ENCODE assay signal across 20 mouse cellular contexts in the genomic region with DNA sequence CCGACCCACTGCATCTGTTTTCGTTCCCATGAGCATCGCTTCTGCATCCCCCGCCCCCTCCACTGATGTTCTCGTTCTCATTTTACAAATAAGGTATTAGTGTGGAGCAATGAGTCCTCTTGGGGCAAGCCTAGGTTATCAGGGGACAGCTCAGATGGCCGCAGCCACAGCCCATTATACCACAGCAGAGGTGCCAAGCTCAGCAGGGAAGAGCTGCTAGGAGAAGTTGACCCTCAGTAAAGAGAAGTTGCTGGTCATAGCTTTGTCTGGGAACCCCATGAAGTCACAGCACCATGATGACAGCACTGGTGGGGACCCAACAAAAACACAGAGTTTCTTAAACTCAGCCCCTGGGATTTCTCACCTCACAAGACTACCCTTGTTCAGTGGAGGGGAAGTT. TPM values are rescaled to one million over a fixed set of nuclear protein-coding genes. Genes with fewer than 3 reads are reported as not detected.
A peak's percentile ranks its signal among the peaks of the same experiment; 100 is the strongest.
DNase-seq lines count a peak whose midpoint lies in the region; ATAC-seq and TF ChIP-seq lines count a peak whose summit lies in the region.
"Had no signal": no experiment of that assay in that cellular context is flagged by ENCODE, and none has a peak within 500 bp of the region (broad histone marks: within the 10 kb centered on the region; RNA-seq: fewer than 3 reads in every experiment).

No protein-coding gene starts in this region.

- no peaks in the 10 kb centered on the region for H3K79me2 ChIP-seq in heart, adult 2 months (replicated peaks; ENCODE audit: control insufficient read depth, insufficient read depth, low read length)
- H3K79me2 ChIP-seq in liver, adult 2 months (ENCODE audit: control insufficient read depth, insufficient read depth, low read length), result no peaks in the 10 kb centered on the region

- intact Hi-C loops in heart, adult 2 months (cut with DNase I), result loop anchor here (2.0 to 10.0 kb wide), 2 partner anchors 17 to 183 kb away; no protein-coding TSS in a partner anchor

- H3K36me3 ChIP-seq in heart, adult 2 months (ENCODE audit: control insufficient read depth, insufficient read depth, low read length), result peaks cover 23% of the 10 kb centered on the region
- peaks cover 79% of the 10 kb centered on the region for H3K36me3 ChIP-seq in heart, embryonic 13.5 days
- no peaks in the 10 kb centered on the region for H3K36me3 ChIP-seq in liver, adult 2 months (ENCODE audit: control insufficient read depth, insufficient read depth, low read length)
- no peaks in the 10 kb centered on the region; the same call in 1 of the 2 replicates for H3K36me3 ChIP-seq in liver, embryonic 11.5 days (ENCODE audit: control insufficient read depth, insufficient read depth, low read length)
- H3K36me3 ChIP-seq: forebrain, embryonic 15.5 days; hindbrain, embryonic 15.5 days had no signal

- TF ChIP-seq CTCF in heart, adult 2 months (IDR thresholded peaks at IDR 0.05), result no peak
- no peak for TF ChIP-seq CTCF in liver, adult 2 months (IDR thresholded peaks at IDR 0.05; ENCODE audit: low read depth, low read length)

- peaks cover 20% of the 10 kb centered on the region for H3K4me1 ChIP-seq in heart, adult 2 months (ENCODE audit: control insufficient read depth, insufficient read depth, low read length)
- H3K4me1 ChIP-seq in heart, embryonic 13.5 days, result peaks cover 54% of the 10 kb centered on the region
- peaks cover 2% of the 10 kb centered on the region; the same call in 1 of the 2 replicates for H3K4me1 ChIP-seq in liver, adult 2 months (ENCODE audit: control insufficient read depth, insufficient read depth, low read length)
- H3K4me1 ChIP-seq in liver, embryonic 11.5 days (replicated peaks; ENCODE audit: control insufficient read depth, insufficient read depth, low read length), result no peaks in the 10 kb centered on the region

- no peak overlapping the region for H3K9ac ChIP-seq in heart, adult 2 months (ENCODE audit: low read depth, low read length)
- peak overlapping the region; percentile 74; the same call in 1 of the 2 replicates for H3K9ac ChIP-seq in heart, embryonic 13.5 days
- H3K9ac ChIP-seq in liver, adult 2 months (ENCODE audit: low read depth, low read length), result no peak overlapping the region
- H3K9ac ChIP-seq in liver, embryonic 11.5 days (ENCODE audit: low read depth, low read length), result no peak overlapping the region
- H3K9ac ChIP-seq: forebrain, embryonic 15.5 days; hindbrain, embryonic 15.5 days had no signal

- no peak for DNase-seq in heart, adult 2 months
- no peak for DNase-seq in heart, postnatal 4 days
- DNase-seq in heart, adult 18-20 months, result no peak
- peak; percentile 33 for DNase-seq in liver, adult 2 months (ENCODE audit: extremely low read depth, low read depth, low spot score)
- no peak for DNase-seq in liver, embryonic 11.5 days (ENCODE audit: low spot score)
- DNase-seq: adrenal gland, adult 8-10 months; adrenal gland, postnatal 36 days; B cell, adult 2 months; cerebellum, adult 2 months; cerebellum, postnatal 10 days; gastrocnemius, postnatal 10 days; kidney, adult 2 months had no signal

- H3K9me3 ChIP-seq in heart, embryonic 13.5 days, result no peaks in the 10 kb centered on the region
- no peaks in the 10 kb centered on the region for H3K9me3 ChIP-seq in liver, embryonic 11.5 days (ENCODE audit: control insufficient read depth, low read length)
- H3K9me3 ChIP-seq: embryonic facial prominence, embryonic 10.5 days; forebrain, embryonic 15.5 days; G1E; hindbrain, embryonic 15.5 days had no signal

- H3K27ac ChIP-seq in heart, adult 2 months, result peak overlapping the region; percentile 82
- H3K27ac ChIP-seq in heart, embryonic 13.5 days (replicated peaks), result peak overlapping the region; percentile 97; the same call in 1 of the 2 replicates
- no peak overlapping the region for H3K27ac ChIP-seq in liver, adult 2 months (replicated peaks; ENCODE audit: insufficient read depth, low read depth, low read length)
- H3K27ac ChIP-seq in liver, embryonic 11.5 days (ENCODE audit: low read depth, low read length), result no peak overlapping the region
- H3K27ac ChIP-seq: embryonic facial prominence, embryonic 10.5 days; forebrain, embryonic 15.5 days; hindbrain, embryonic 15.5 days had no signal

- WGBS in heart, adult 2 months, result 65% methylated on average over 6 of the region's 6 CpGs
- 71% methylated on average over 6 of the region's 6 CpGs for WGBS in heart, embryonic 13.5 days
- WGBS in liver, adult 2 months, result 79% methylated on average over 6 of the region's 6 CpGs
- 83% methylated on average over 6 of the region's 6 CpGs for WGBS in liver, embryonic 11.5 days

- H3K4me2 ChIP-seq in heart, embryonic 13.5 days, result no peak overlapping the region
- H3K4me2 ChIP-seq in liver, embryonic 11.5 days, result no peak overlapping the region
- H3K4me2 ChIP-seq: forebrain, embryonic 15.5 days; hindbrain, embryonic 15.5 days had no signal

- no peak for TF ChIP-seq EP300 in heart, adult 2 months (IDR thresholded peaks at IDR 0.05; ENCODE audit: insufficient read depth, low read depth, low read length)

- no peaks in the 10 kb centered on the region for H3K27me3 ChIP-seq in heart, adult 2 months (ENCODE audit: control insufficient read depth, insufficient read depth, low read length)
- H3K27me3 ChIP-seq in heart, embryonic 13.5 days (replicated peaks), result no peaks in the 10 kb centered on the region
- H3K27me3 ChIP-seq in liver, adult 2 months (ENCODE audit: control insufficient read depth, insufficient read depth, low read length), result no peaks in the 10 kb centered on the region
- no peaks in the 10 kb centered on the region for H3K27me3 ChIP-seq in liver, embryonic 11.5 days (replicated peaks; ENCODE audit: control insufficient read depth, insufficient read depth, low read length)
- H3K27me3 ChIP-seq: forebrain, embryonic 15.5 days; hindbrain, embryonic 15.5 days had no signal

- H3K4me3 ChIP-seq in heart, adult 2 months, result no peak overlapping the region
- no peak overlapping the region for H3K4me3 ChIP-seq in heart, embryonic 13.5 days
- H3K4me3 ChIP-seq in liver, adult 2 months (ENCODE audit: insufficient read depth, low read depth, low read length), result no peak overlapping the region
- H3K4me3 ChIP-seq in liver, embryonic 11.5 days (ENCODE audit: low read depth, low read length), result no peak overlapping the region
- H3K4me3 ChIP-seq: embryonic facial prominence, embryonic 10.5 days; forebrain, embryonic 15.5 days; hindbrain, embryonic 15.5 days had no signal

- no peak for ATAC-seq in heart, embryonic 13.5 days (ENCODE audit: extremely low read depth, insufficient number of reproducible peaks, low FRiP score, low TSS enrichment)
- no peak for ATAC-seq in liver, embryonic 11.5 days (replicated peaks; ENCODE audit: low FRiP score)
- peak; percentile 53 for ATAC-seq in megakaryocyte, adult 5-6 weeks (ENCODE audit: poor library complexity, severe bottlenecking)
- no peak for ATAC-seq in granulocyte monocyte progenitor cell, adult 5-6 weeks (replicated peaks; ENCODE audit: poor library complexity, severe bottlenecking)
- ATAC-seq: intestine, embryonic 16.5 days had no signal

- TF ChIP-seq POLR2A in heart, adult 2 months (IDR thresholded peaks at IDR 0.05; ENCODE audit: insufficient read depth, low read depth, low read length), result no peak
- TF ChIP-seq POLR2A in liver, adult 2 months (IDR thresholded peaks at IDR 0.05; ENCODE audit: extremely low read depth, insufficient read depth, low read length), result no peak

RNA-seq across cellular contexts. Expression of gene Mpzl1, which starts 27.4 kb away (rescaled TPM):
- 10 to 100 TPM; 15.1 to 19.7 TPM for total RNA-seq in heart, adult 2 months (2021)
- polyA plus RNA-seq in heart, adult 2 months (2012; rRNA removed), result 18.3 and 25.6 TPM in 2 replicates
- total RNA-seq in heart, postnatal 4 days (2021), result 10 to 100 TPM; 65.0 to 65.2 TPM
- 106 and 116 TPM in 2 replicates for polyA plus RNA-seq in heart, embryonic 13.5 days (2015; fragmentation: Nextera tagmentation; extraction: Ambion mirVana)
- total RNA-seq in heart, adult 18-20 months (2021), result 10 to 100 TPM; 12.8 to 13.2 TPM
- 1.4 and 2.8 TPM in 2 replicates for total RNA-seq in liver, adult 2 months (2014; rRNA removed)
- polyA plus RNA-seq in liver, adult 2 months (2012; rRNA removed), result 3.8 and 5.8 TPM in 2 replicates
- 85.7 and 89.5 TPM in 2 replicates for polyA plus RNA-seq in liver, embryonic 11.5 days (2014; fragmentation: Nextera tagmentation; extraction: Ambion mirVana)
- total RNA-seq in megakaryocyte, adult 5-6 weeks (2015), result 1.3 and 2.1 TPM in 2 replicates
- 0.22 and 3.1 TPM in 2 replicates for total RNA-seq in megakaryocyte, adult 5-6 weeks (2017)
- total RNA-seq in granulocyte monocyte progenitor cell, adult 5-6 weeks (2014; fragmentation: Nextera tagmentation), result 0.98 and 20.5 TPM in 2 replicates
- 0.41 and 0.73 TPM in 2 replicates for total RNA-seq in granulocyte monocyte progenitor cell, adult 5-6 weeks (2017)

RNA-seq across cellular contexts. Expression of gene Rcsd1, which starts 47.8 kb away (rescaled TPM):
- total RNA-seq in heart, adult 2 months (2021), result 10 to 100 TPM; 68.7 to 81.5 TPM
- 57.2 and 86.2 TPM in 2 replicates for polyA plus RNA-seq in heart, adult 2 months (2012; rRNA removed)
- 100 to 1,000 TPM; 107 to 115 TPM for total RNA-seq in heart, postnatal 4 days (2021)
- polyA plus RNA-seq in heart, embryonic 13.5 days (2015; fragmentation: Nextera tagmentation; extraction: Ambion mirVana), result 83.9 and 95.4 TPM in 2 replicates
- total RNA-seq in heart, adult 18-20 months (2021), result 10 to 100 TPM; 66.6 to 67.6 TPM
- 2.6 and 3.0 TPM in 2 replicates for total RNA-seq in liver, adult 2 months (2014; rRNA removed)
- polyA plus RNA-seq in liver, adult 2 months (2012; rRNA removed), result 2.8 and 3.3 TPM in 2 replicates
- polyA plus RNA-seq in liver, embryonic 11.5 days (2014; fragmentation: Nextera tagmentation; extraction: Ambion mirVana), result 13.3 and 17.8 TPM in 2 replicates
- total RNA-seq in megakaryocyte, adult 5-6 weeks (2015), result 82.1 and 88.8 TPM in 2 replicates
- total RNA-seq in megakaryocyte, adult 5-6 weeks (2017), result 184 and 199 TPM in 2 replicates
- 68.0 and 79.0 TPM in 2 replicates for total RNA-seq in granulocyte monocyte progenitor cell, adult 5-6 weeks (2014; fragmentation: Nextera tagmentation)
- 99.9 and 116 TPM in 2 replicates for total RNA-seq in granulocyte monocyte progenitor cell, adult 5-6 weeks (2017)

Comparison
In these comparisons a context has a peak if more than half of its experiments do, and no peak if none do; other contexts are left out.
1. H3K27ac ChIP-seq: peak in heart, adult 2 months (single experiment) and heart, embryonic 13.5 days (single experiment); none in liver, adult 2 months (single experiment) and liver, embryonic 11.5 days (single experiment).
2. RNA of gene Rcsd1, which starts 47.8 kb away (total RNA-seq): 82.1 to 199 TPM in megakaryocyte, adult 5-6 weeks, 68.0 to 116 TPM in granulocyte monocyte progenitor cell, adult 5-6 weeks, 107 to 115 TPM in heart, postnatal 4 days, 68.7 to 81.5 TPM in heart, adult 2 months and 66.6 to 67.6 TPM in heart, adult 18-20 months; 2.6 to 3.0 TPM in liver, adult 2 months; every median in the first group is over 10 times any median in the second.